Mouse (Mus musculus) spleen, adult 2 months (tissue): ENCODE data around the gene Mef2c. TPM values are rescaled to one million over a fixed set of nuclear protein-coding genes. Genes with fewer than 3 reads are reported as not detected.

ENCODE experiments used
- DNase-seq, 2 experiments: peaks; one replicate each; pipeline versions ENCODE4 v3.0.0 to v3.0.0-alpha.2; 2012 to 2021; ENCODE audit warnings: low spot score in 2 of 2, low read depth in 1 of 2
- H3K27ac ChIP-seq: fragments of 200-500 bp; 2 replicates; pipeline ENCODE4 v1.5.1; 2012; ENCODE audit warnings: low read length, inconsistent platforms; ENCODE audit not compliant: insufficient read depth
- H3K27me3 ChIP-seq: fragments of 200-500 bp; 2 replicates; pipeline ENCODE4 v1.6.1; 2012; ENCODE audit warnings: mild to moderate bottlenecking, moderate library complexity, low read length, inconsistent platforms; ENCODE audit not compliant: control insufficient read depth, insufficient read depth
- H3K36me3 ChIP-seq: fragments of 200-500 bp; 2 replicates; pipeline ENCODE4 v1.6.1; 2012; ENCODE audit warnings: mild to moderate bottlenecking, low read length, inconsistent platforms; ENCODE audit not compliant: control insufficient read depth, insufficient read depth
- H3K4me1 ChIP-seq: fragments of 200-500 bp; 2 replicates; pipeline ENCODE4 v1.6.1; 2011; ENCODE audit warnings: inconsistent platforms; ENCODE audit not compliant: control insufficient read depth, insufficient read depth, insufficient read length
- H3K4me3 ChIP-seq: fragments of 200-500 bp; 2 replicates; pipeline ENCODE4 v1.5.1; 2011; ENCODE audit warnings: mild to moderate bottlenecking, inconsistent platforms; ENCODE audit not compliant: insufficient read depth, insufficient read length; ENCODE audit errors: extremely low read depth
- CTCF ChIP-seq: fragments of 200-500 bp; IDR thresholded peaks from 2 replicates; pipeline ENCODE4 v1.5.1; 2011; ENCODE audit warnings: mild to moderate bottlenecking, inconsistent platforms; ENCODE audit not compliant: insufficient read depth, insufficient read length, insufficient replicate concordance; ENCODE audit errors: extremely low read depth
- POLR2A ChIP-seq: fragments of 200-500 bp; IDR thresholded peaks from 2 replicates; pipeline ENCODE4 v1.6.1; 2011; ENCODE audit warnings: low read depth, low read length, inconsistent platforms
- WGBS: fragments of 180-500 bp; shearing (Covaris S2); methylation state at CpG from one replicate; pipeline ENCODE4 v1.1.7; 2018; 5-methylcytosine and 5-hydroxymethylcytosine counted together
- polyA plus RNA-seq: library from polyadenylated mRNA; depleted of rRNA; stranded (reverse); fragments of >200 nt; gene quantifications from 2 replicates; pipeline ENCODE4 v1.2.3, GENCODE M21; 2012

Mef2c gene
- polyA plus RNA-seq, 1 experiment = 59.4 TPM

DNA sequence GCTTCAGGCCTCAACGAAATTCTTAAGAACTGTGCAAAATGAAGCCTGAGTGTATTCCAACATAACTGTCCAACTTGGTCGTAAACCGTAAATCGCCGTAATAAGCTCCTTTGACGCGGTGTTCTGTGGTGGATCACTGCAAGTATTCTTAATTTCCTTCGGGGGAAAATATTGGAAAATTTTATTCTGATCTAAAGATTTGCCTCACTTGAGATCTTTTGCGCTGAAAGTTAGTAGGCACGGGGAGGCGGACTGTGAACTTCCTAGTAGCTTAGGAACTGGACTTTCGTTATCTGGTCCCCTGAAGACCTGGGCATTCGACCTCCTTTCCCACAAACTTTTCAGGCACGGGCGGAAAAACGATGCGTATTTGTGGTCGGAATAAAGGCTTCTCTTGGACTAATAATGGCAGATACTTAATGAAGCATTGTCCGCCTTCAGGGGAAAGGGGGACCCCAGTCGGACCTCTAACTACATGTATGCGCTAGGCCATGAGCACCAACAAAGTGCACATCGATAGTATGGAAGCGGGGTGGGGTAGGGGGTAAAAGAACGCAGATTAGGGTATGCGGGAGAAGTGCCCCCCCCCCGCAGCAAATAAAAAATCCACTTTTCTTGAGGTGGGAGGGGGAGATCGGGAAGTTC, 212.3 kb downstream of the Mef2c start:
- Histone ChIP-seq H3K4me3 (no peak overlapping the region), H3K36me3 (no peaks in the 10 kb centered on the region), H3K4me1 (peaks cover 3% of the 10 kb centered on the region; the same call in 1 of the 2 replicates), H3K27me3 (peaks cover 27% of the 10 kb centered on the region), H3K27ac (no peak overlapping the region)
- WGBS = 10% methylated on average over 27 of the region's 27 CpGs
- no peak for DNase-seq
- TF ChIP-seq CTCF (no peak), POLR2A (no peak)
